Mouse (Mus musculus): Measurements from ENCODE around the gene Sorcs1. TPM values are rescaled to one million over a fixed set of nuclear protein-coding genes. Genes with fewer than 3 reads are reported as not detected.

The Sorcs1 gene
- total and polyA plus RNA-seq, 2 experiments from 2014 or later, result 0.51 to 1.1 TPM

DNA sequence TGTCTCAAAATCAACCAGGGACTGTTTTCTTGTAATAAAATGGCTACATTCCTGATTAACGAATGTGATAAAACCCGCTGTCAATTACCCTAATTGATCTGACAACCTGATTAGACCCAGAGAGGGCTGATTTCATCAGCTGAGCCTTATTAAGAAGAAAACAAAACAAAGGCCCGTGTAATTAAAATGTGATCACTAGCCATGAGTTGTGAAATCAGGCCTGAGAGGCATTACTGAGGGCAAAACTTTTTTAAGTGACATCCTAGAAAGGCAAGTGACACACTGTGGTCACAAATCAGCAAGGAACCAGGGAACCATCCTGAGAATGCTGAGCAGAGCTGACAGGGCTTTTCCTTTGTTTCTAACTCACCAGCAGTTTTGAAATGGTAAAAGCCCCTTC, 267.9 kb downstream of the Sorcs1 start:
- Histone ChIP-seq H3K9me3 (replicated peaks; ENCODE audit: control insufficient read depth, low read length) (no peaks in the 10 kb centered on the region), H3K9ac (replicated peaks; ENCODE audit: low read depth, low read length) (no peak overlapping the region), H3K27me3 (ENCODE audit: control insufficient read depth, insufficient read depth, low read length) (no peaks in the 10 kb centered on the region), H3K4me3 (ENCODE audit: low read depth, low read length) (no peak overlapping the region), H3K27ac (ENCODE audit: low read depth) (no peak overlapping the region), H3K4me2 (ENCODE audit: low read depth, low read length) (no peak overlapping the region), H3K36me3 (replicated peaks; ENCODE audit: control insufficient read depth, insufficient read depth, low read length) (no peaks in the 10 kb centered on the region), H3K4me1 (ENCODE audit: control insufficient read depth, insufficient read depth) (no peaks in the 10 kb centered on the region)
- TF ChIP-seq EP300 (IDR thresholded peaks at IDR 0.05; ENCODE audit: low read depth) (no peak), CTCF (IDR thresholded peaks at IDR 0.05; ENCODE audit: low read depth) (no peak)
- 63% methylated on average over 3 of the region's 3 CpGs for WGBS
- ATAC-seq (ENCODE audit: insufficient read depth, low read depth) (no peak), DNase-seq (ENCODE audit: low spot score) (no peak)

DNA sequence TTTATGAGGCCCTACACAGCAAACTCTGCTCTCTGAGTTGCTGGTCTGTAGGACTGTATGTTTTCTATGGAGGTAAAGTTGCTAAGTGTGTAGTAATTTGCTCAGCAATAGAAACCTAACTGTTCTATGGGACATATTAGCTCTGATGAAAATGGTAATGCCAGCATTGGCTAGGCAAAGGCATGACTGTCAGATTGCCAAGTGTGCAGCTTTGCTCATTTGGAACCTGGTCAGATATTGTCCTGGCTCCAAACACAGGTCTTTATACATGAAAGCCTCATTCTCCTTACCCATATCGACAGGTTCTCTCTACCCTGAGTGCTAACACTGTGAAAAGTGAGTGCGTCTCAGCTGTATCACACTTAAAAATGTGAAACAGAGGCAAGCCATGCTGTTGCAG, 280.1 kb downstream of the Sorcs1 start:
- no peaks in the 10 kb centered on the region for H3K36me3 ChIP-seq (replicated peaks; ENCODE audit: control insufficient read depth, insufficient read depth, low read length)

DNA sequence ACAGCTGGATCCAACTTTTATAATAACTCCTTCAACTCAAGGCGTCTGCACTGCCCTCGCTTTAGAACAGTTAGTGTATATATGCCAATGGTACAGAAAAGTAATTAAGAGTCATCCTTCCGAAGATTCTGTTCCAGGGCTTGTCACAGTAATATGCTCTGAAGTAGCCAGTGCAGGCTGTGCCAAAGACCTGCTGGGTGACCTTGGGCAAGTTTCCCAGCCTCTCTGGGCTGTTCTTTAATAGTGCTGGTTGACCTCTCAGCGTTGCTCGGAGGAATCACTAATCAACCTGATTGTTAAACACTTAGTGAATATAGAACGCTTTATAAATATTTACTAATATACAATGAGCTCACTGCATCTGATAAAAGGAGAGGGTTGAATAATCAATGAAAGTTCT, 282.7 kb downstream of the Sorcs1 start:
- no peak overlapping the region for H3K4me3 ChIP-seq (ENCODE audit: low read depth, low read length)
- no peaks in the 10 kb centered on the region for H3K27me3 ChIP-seq (ENCODE audit: control insufficient read depth, insufficient read depth, low read length)
- H3K27ac ChIP-seq (ENCODE audit: low read depth), result no peak overlapping the region
- no peaks in the 10 kb centered on the region for H3K9me3 ChIP-seq (replicated peaks; ENCODE audit: control insufficient read depth, low read length)
- 74% methylated on average over 6 of the region's 6 CpGs for WGBS
- H3K9ac ChIP-seq (replicated peaks; ENCODE audit: low read depth, low read length), result no peak overlapping the region
- no peak overlapping the region for H3K4me2 ChIP-seq (ENCODE audit: low read depth, low read length)
- H3K36me3 ChIP-seq (replicated peaks; ENCODE audit: control insufficient read depth, insufficient read depth, low read length), result no peaks in the 10 kb centered on the region
- no peak for TF ChIP-seq CTCF (IDR thresholded peaks at IDR 0.05; ENCODE audit: low read depth)
- TF ChIP-seq EP300 (IDR thresholded peaks at IDR 0.05; ENCODE audit: low read depth), result no peak
- no peaks in the 10 kb centered on the region for H3K4me1 ChIP-seq (ENCODE audit: control insufficient read depth, insufficient read depth)
- no peak for DNase-seq (ENCODE audit: low spot score)
- no peak for ATAC-seq (ENCODE audit: insufficient read depth, low read depth)

More for the DNA sequence above, 280.1 kb downstream of the Sorcs1 start:
- TF ChIP-seq EP300 (IDR thresholded peaks at IDR 0.05; ENCODE audit: low read depth) (no peak), CTCF (IDR thresholded peaks at IDR 0.05; ENCODE audit: low read depth) (no peak)
- WGBS, result 87% methylated on average over 2 of the region's 2 CpGs
- Histone ChIP-seq H3K27me3 (ENCODE audit: control insufficient read depth, insufficient read depth, low read length) (no peaks in the 10 kb centered on the region), H3K9ac (replicated peaks; ENCODE audit: low read depth, low read length) (no peak overlapping the region), H3K4me1 (ENCODE audit: control insufficient read depth, insufficient read depth) (no peaks in the 10 kb centered on the region), H3K9me3 (replicated peaks; ENCODE audit: control insufficient read depth, low read length) (no peaks in the 10 kb centered on the region), H3K27ac (ENCODE audit: low read depth) (no peak overlapping the region), H3K4me2 (ENCODE audit: low read depth, low read length) (no peak overlapping the region), H3K4me3 (ENCODE audit: low read depth, low read length) (no peak overlapping the region)
- DNase-seq (ENCODE audit: low spot score) (no peak), ATAC-seq (ENCODE audit: insufficient read depth, low read depth) (no peak)

DNA sequence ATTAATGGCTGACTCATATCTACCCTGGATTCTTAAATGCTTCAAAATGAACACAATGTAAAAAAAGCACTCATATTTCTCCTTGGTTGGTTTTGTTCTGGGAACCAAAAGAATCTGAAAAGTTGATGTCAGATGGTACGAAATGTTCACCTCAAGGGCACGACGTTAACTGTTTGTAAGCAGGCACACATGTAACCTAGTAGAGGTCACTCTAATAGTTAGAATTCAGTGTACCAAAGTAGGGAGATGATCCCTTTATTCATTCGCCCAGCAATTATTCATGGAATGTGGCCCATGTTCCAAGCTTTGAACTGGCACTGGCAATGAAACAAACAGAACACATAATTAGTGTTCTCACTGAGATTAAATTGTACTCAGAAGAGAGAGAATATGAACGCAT, 284.3 kb downstream of the Sorcs1 start:
- DNase-seq (ENCODE audit: low spot score) (no peak), ATAC-seq (ENCODE audit: insufficient read depth, low read depth) (no peak)
- Histone ChIP-seq H3K27me3 (ENCODE audit: control insufficient read depth, insufficient read depth, low read length) (no peaks in the 10 kb centered on the region), H3K4me2 (ENCODE audit: low read depth, low read length) (no peak overlapping the region), H3K27ac (ENCODE audit: low read depth) (no peak overlapping the region), H3K4me1 (ENCODE audit: control insufficient read depth, insufficient read depth) (no peaks in the 10 kb centered on the region), H3K9me3 (replicated peaks; ENCODE audit: control insufficient read depth, low read length) (no peaks in the 10 kb centered on the region), H3K36me3 (replicated peaks; ENCODE audit: control insufficient read depth, insufficient read depth, low read length) (no peaks in the 10 kb centered on the region), H3K4me3 (ENCODE audit: low read depth, low read length) (no peak overlapping the region), H3K9ac (replicated peaks; ENCODE audit: low read depth, low read length) (no peak overlapping the region)
- WGBS, result 70% methylated on average over 5 of the region's 5 CpGs
- no peak for TF ChIP-seq CTCF (IDR thresholded peaks at IDR 0.05; ENCODE audit: low read depth)
- TF ChIP-seq EP300 (IDR thresholded peaks at IDR 0.05; ENCODE audit: low read depth), result no peak

DNA sequence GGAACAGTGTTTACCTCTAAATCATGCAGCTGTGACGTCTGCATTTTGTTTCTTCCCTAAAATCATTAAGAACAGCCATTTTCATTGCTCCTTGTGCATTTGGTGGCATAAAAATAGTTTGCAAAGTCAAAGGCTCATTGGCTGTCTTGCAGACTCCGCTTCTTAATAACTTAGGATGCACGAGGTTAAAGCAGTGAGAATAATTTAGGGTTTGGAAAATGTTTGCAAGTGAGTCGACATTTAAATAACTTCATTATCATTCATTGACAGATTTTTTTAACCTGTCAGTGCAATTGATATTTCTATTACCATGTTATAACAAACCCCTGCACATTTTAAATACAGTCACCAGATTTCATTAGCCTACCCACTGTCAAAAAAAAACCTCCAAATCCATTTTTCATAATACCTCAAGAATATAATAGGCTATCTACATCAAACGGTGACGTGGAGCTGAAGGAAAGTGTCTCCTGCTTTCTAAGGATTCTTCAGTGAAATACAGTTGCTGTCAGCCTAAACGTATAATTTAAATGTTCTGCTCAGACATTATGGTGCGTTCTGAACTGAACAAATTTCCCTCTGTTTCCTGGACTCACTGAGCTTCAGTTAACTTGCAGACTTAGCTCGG, 288.4 kb downstream of the Sorcs1 start:
- Histone ChIP-seq H3K4me1 (ENCODE audit: control insufficient read depth, insufficient read depth) (no peaks in the 10 kb centered on the region), H3K4me2 (ENCODE audit: low read depth, low read length) (no peak overlapping the region), H3K36me3 (replicated peaks; ENCODE audit: control insufficient read depth, insufficient read depth, low read length) (no peaks in the 10 kb centered on the region), H3K4me3 (ENCODE audit: low read depth, low read length) (no peak overlapping the region), H3K27me3 (ENCODE audit: control insufficient read depth, insufficient read depth, low read length) (no peaks in the 10 kb centered on the region), H3K27ac (ENCODE audit: low read depth) (no peak overlapping the region), H3K9me3 (replicated peaks; ENCODE audit: control insufficient read depth, low read length) (peaks cover 5% of the 10 kb centered on the region; the same call in 1 of the 2 replicates), H3K9ac (replicated peaks; ENCODE audit: low read depth, low read length) (no peak overlapping the region)
- 75% methylated on average over 9 of the region's 9 CpGs for WGBS
- ATAC-seq (ENCODE audit: insufficient read depth, low read depth) (no peak), DNase-seq (ENCODE audit: low spot score) (no peak)
- TF ChIP-seq EP300 (IDR thresholded peaks at IDR 0.05; ENCODE audit: low read depth) (no peak), CTCF (IDR thresholded peaks at IDR 0.05; ENCODE audit: low read depth) (no peak)

DNA sequence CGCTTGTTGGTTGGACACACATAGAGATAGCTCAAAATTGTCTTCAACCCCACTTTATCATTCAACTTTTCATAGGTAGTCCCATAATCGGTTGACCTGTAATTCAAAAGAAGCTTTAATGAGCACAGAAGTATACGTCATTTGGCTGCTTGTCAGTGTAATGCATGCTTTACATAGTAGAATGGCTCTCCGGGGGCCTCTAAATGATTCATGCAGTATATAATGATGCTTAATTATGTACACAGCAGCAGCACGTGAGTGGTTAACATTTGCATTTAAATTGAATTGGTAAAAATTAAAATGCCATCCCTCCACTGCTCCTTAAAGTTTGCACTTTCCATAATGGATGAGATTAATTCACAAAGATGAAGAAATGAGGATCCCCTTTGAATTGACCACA, 299.5 kb downstream of the Sorcs1 start:
- H3K9me3 ChIP-seq (replicated peaks; ENCODE audit: control insufficient read depth, low read length), result no peaks in the 10 kb centered on the region
- peaks cover 12% of the 10 kb centered on the region; the same call in 1 of the 2 replicates for H3K4me1 ChIP-seq (ENCODE audit: control insufficient read depth, insufficient read depth)
- no peak for DNase-seq (ENCODE audit: low spot score)
- no peak overlapping the region for H3K9ac ChIP-seq (replicated peaks; ENCODE audit: low read depth, low read length)
- no peak overlapping the region for H3K4me2 ChIP-seq (ENCODE audit: low read depth, low read length)
- no peaks in the 10 kb centered on the region for H3K36me3 ChIP-seq (replicated peaks; ENCODE audit: control insufficient read depth, insufficient read depth, low read length)
- no peak overlapping the region for H3K4me3 ChIP-seq (ENCODE audit: low read depth, low read length)
- ATAC-seq (ENCODE audit: insufficient read depth, low read depth), result no peak
- WGBS, result 79% methylated on average over 5 of the region's 5 CpGs
- H3K27ac ChIP-seq (ENCODE audit: low read depth), result no peak overlapping the region
- TF ChIP-seq EP300 (IDR thresholded peaks at IDR 0.05; ENCODE audit: low read depth) (no peak), CTCF (IDR thresholded peaks at IDR 0.05; ENCODE audit: low read depth) (no peak)
- H3K27me3 ChIP-seq (ENCODE audit: control insufficient read depth, insufficient read depth, low read length), result no peaks in the 10 kb centered on the region
